Mouse (Mus musculus) CD4-positive helper T cell, adult 2 months (primary cell): ENCODE measurements around the gene Plxnc1.

Experiments used
- DNase-seq: peaks from one replicate; pipeline ENCODE4 v3.0.0-alpha.2; 2012; ENCODE audit warnings: low read depth, missing footprints, low spot score

Gene Plxnc1

DNA sequence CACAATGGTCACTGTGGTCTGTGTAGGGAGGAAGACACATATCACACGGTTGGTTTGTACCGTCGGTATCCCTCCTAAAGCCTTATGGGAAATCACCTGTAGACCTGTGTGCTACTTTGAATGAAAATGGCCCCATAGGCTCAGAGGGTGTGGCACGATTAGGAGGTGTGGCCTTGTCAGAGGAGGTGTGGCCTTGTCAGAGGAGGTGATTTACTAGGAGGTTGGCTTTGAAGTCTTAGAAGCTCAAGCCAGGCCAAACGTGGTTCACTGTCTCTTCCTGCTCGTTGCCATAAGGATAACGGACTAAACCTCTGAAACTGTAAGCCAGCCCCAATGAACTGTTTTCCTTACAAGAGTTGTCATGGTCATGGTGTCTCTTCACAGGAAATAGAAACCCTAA, 73.5 kb downstream of the Plxnc1 start:
- DNase-seq = no peak

DNA sequence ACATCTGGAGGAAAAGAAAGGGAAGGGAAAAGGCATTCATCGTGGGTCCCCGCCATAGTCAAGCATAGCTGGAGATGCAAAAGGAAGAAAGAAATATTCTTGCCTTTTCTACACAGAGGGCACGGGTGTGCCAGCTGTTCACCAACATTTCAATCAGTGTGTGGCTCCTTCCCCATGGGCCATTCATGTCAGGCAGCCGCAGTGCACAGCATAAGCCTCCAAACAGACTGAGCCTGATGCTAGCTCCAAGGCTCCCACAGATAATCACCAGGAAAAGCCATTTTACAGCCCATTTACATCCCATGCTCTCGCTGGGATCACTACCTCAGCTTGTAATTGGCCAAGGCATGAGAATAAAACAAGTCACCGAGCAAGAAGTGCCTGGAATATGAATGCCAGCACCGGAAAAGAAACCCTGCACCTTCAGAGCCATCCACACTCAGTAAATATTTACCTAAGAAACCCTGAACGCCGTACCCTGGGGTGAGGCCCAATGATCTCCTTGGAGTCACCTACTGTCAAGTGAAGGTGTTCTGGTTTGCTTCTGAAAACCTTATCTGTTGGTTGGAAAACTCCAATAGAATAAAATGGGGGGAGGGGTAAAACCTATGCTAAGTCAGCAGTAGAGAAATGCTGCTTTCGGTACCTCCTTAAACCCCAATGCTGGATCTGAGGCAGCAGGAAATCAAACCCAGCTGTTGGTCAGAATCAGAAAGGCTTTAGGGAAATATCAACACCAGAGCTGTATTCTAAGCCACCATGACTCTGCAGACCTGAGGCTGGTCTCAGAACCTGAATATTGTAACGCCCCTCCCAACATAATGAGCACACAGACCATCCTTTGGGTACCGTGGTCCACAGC, 77.4 kb downstream of the Plxnc1 start:
- no peak for DNase-seq

DNA sequence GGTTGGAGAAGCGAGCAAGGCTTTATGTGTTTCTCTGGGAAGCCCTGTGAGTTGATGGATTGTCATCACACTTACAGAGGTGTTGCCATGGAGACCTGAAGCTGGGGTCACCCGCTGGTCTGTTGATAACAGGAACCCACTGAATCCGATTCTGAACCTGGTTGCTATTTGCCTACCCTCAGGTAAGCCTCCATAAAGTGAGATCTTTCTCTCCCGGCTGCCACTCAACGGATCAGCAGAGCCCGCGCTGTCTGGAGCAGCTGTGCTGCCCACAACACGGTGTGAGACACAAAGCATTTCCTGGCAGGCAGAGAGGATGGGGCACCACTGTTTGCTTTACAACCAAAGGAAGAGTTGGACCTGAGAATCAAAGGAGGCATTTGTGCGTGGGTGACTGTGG, 79.4 kb downstream of the Plxnc1 start:
- peak; percentile 31 for DNase-seq

DNA sequence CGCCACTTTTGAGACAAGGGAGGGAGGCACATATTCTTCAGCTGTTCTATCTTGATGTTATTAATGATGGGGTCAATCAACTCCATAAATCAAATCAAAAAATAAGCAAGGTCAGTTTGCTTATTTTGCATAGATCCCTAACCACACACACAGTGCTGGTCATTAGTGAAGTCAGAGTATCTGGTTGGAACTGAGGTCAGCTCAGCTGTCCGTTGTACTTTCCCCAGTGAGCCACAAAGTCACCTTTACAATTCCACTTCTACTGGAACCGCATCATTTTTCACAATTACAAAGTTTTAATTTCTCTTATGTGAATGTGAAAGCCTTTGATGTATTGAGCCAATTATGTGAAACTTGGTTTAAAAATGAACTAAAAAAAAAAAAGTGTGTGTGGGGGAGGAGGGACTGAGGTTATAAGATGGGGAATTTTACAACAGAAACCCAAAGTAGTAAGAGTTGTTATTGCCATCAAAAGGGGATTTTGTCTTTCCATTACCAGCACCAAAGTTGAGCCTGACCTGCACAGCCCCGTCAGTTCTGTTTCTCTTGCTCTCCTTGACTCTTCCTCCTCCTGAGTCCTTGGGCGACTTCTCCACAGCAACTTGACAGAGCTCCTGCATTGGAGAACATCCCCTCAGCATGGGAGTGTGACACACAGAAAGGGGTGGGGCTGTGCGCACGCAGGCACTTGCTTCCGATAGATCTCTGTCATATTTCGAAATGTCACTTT, 80.3 kb downstream of the Plxnc1 start:
- peak; percentile 73 for DNase-seq

DNA sequence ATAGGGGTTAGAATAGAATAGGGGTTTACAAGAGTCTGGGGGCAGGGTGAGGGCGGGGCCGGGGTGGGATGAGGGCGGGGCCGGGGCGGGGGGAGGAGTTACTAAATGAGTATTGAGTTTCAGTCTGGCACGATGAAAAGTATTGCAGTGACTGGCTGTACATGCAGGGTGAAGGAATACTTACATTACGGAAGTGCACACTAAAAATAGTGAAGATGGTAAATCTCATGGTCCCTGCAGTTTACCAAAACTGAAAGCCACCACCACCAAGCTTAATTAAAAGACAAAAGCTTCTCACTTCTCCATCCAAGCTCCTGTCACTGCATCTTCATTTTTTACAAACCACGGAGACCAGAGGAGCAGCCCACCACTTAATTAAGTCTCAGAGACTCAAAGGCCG, 81.4 kb downstream of the Plxnc1 start:
- DNase-seq = no peak

DNA sequence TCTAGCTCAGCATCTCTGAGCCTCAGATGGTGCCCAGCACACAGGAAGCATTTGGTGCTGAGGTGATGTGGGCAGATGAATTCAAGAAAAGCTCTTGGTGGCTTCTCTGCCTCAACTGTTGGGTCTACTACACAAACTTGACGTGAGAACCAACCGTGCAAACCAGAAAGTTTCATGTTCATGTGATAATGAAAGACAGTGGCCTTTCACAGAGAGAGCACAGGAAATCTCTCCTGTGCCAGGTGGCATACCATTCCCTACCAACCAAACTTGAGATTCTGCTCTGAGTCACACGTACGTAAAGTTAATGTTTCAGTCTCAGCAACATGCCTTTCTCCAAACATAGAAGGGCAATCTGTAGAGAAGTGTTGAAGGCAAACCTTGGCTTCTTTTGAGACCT, 83.8 kb downstream of the Plxnc1 start:
- peak; percentile 50 for DNase-seq

DNA sequence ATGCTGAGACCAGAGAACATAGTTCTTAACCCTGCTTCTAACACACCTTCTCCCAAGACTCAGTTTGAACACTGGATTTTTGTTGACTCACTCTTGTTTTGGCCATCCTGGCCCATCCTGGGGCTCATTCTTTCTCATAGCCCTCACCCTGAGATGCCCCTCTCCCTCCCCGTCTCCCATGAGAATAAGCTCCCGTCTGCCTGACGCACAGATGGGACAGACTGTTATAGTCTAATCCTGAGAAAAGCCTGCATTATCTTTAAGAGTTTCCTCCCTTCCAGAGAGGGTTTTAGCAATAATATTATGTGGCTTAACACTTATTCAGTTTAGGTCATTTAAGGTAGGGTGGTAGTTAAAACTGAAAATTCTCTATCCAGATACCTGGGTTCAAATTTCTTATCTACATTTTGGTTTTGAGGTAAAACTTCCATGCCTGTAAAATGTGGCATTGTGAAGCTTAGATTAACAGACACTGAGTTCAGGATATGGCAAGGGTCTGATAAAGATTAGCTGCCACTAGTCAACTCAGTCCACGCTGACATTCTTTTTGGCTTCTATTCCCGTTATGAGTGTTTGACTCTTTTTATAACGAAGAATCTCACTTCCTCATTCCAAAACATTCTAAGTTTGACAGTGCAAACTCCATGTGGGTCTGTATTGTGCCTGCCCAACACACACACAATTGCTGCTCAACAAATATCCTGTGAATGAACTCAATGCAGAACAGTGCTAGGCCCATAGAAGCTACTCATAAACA, 86.2 kb downstream of the Plxnc1 start:
- no peak for DNase-seq

DNA sequence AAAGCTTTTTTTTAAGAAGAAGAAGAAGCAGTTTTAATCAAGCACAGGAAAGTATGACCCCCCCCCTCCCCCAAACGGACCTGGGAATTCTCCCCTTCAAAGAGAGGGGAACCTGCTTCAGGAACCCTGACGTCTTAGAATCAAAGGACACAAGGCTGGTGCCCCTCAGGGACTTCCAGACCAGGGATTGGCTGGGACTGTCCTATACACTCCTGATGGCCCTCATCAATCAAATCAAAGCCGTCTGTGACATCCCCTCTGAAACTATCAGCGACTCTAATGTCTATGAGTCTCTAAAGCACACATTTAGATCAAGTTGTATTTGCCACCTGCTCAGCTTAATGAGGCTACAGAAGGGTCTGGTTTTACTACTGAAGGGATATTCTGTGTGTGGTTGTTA, 94.1 kb downstream of the Plxnc1 start:
- no peak for DNase-seq

DNA sequence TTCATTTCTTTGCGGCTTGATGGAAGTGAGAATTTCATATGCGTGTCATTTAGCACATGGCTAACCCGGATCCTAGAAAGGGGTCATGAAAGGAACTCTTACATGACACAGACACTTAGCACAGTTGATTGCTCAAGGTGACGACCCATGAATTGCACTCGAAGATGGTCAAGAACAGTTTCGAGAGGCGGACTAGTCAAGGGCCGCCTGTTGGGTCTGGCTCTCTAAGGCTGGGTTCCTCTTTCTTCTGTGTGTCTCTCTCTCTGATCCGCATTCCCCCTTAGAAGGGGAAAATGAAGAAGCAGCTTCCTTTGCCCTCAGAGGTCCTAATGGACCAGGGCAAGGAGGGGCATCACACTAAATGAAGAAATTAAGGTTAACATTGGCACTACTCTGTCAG, 94.7 kb downstream of the Plxnc1 start:
- no peak for DNase-seq

DNA sequence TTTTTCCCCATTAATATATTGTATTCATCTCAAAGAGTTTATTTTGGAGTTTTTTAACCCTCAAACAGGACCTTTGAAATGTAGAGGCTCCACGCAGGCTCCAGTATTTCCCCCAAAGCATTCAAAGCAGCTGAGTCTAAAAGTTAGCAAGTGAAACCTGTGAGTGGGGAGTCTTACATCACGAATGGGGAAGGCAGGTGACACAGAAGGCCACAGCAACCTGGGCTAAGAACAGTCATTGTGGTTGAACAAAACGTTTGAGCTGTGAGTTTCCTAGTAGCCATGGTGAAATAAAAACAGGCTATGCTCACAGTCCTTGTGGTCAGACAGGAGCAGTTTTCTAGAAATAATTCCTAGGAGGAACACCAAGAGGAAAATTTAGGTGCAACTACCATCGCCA, 95.3 kb downstream of the Plxnc1 start:
- no peak for DNase-seq

DNA sequence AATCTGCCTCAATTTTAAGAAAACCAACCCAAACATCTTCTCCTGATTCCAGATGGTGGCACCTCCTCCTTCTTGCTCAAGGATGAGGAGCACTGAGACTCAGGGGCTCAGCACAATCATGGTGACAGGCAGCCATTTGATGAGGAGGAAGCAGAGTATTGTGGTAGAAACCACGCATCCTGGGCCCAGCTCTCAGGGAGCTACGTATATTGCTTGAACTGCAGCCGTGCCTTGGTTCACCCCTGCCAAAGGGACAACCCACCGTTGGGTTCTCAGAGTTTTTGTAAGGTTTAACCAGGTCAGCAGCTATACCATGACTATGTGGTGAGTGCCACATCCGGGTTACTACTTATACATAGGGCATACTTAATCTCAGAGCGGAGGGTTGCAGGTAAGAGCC, 96.3 kb downstream of the Plxnc1 start:
- peak; percentile 70 for DNase-seq

DNA sequence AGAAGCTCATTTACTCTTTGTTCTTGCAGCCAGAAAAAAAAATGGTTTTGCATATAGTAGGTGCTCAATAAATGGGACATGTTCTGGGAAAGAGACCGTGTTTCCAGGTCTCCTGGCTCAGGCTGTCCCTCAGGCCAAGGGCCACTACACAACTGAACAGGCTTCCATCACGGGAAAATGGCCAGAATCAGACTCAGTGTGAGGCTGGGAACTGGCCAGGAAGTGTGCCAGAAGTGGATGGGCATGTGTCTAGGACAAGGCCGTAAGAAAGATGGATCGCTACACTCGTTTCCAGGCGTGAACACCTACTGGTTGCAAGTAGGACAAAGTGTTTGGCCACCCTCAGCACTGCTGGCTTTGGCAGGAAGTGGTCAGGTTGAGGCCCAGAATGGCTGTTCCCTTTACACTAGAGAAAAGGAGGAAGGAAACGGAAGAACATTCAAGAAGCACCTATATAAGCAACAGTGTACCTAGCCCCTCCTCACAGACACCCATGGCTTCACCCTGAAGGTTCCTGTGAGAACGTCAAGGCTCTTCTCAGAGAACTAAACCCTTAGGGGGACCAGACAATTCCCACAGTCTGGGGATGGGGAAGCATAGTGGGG, 98.0 kb downstream of the Plxnc1 start:
- DNase-seq = no peak

DNA sequence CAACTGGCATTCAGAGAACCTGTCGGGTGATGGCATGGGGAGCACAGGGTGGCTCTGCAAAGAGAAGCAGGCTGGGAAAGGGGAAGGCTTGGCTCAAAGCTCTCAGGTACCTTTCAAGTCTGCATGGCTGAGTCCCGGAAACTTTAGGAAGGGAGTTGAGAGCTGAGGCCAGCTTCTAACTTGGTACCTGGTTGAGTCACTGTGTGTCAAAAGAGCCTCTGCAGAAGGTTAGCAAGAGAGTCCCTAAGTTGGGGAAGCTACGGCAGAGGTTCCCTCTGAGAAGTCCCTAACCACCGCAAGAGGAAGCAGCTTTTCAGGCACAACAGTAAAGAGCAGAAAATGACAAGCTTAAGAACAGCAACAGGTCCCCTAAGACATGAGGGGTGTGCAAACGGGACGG, 99.9 kb downstream of the Plxnc1 start:
- no peak for DNase-seq

DNA sequence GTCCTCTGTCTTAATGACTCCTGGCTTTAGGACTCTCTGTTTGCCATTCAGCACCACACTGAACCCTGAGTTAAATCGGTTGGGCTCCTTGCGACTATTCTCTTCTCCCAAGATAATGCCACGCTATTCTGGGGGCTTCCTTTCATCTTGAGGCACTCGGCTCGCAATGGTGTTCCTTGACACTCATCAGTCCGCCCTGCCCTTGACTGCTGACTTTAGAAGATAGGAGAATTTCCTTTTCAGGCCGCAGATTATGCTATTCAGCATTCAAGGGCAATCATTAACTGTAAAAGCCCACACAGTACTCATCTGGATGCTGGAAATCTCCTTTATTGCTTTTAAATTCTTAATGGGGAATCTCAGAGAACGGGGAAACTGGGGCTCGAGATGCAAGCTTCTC, 108.8 kb downstream of the Plxnc1 start:
- no peak for DNase-seq

DNA sequence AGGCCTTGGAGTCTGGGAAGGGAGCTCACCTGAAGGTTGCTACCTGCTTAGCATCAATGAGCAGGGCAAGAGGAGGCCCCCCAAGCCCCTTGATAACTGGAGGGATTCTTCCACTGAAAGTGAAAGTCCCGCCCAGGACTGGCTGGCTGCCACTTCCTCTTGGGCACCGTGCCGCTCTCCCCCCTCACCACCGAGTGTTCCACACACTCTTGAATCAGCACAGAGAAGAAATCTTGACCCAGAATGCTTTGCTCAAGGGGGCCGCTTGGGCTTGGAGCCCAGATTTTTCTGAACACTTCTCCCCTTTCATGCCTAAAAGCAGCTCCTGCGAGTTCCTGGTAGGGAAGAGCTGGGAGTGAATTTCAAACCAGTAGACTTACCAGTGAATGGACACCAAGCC, 115.2 kb downstream of the Plxnc1 start:
- peak; percentile 76 for DNase-seq

DNA sequence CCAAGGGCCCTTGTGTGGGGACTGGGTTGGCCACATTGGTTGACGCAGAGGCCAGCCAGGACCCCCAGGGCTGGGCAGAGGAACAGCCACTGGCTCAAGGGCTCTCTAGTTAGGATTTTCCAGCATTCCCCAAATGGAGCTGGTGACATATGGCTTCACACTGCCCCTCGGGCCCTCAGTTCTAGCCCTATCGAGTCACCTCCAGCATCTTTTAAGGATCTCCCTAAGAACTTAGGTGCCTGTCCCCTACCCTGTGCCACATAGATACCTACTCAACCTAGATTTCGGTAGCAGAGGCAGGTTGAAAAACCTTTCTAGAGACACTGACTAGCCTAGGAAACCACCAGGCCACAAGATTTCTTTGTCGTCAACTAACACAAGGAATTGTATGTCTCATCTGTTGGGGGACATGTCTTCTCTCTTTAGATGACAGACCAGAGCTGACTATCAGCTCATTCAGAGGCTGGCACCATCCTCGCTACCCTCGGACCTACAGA, 115.9 kb downstream of the Plxnc1 start:
- peak; percentile 49 for DNase-seq

DNA sequence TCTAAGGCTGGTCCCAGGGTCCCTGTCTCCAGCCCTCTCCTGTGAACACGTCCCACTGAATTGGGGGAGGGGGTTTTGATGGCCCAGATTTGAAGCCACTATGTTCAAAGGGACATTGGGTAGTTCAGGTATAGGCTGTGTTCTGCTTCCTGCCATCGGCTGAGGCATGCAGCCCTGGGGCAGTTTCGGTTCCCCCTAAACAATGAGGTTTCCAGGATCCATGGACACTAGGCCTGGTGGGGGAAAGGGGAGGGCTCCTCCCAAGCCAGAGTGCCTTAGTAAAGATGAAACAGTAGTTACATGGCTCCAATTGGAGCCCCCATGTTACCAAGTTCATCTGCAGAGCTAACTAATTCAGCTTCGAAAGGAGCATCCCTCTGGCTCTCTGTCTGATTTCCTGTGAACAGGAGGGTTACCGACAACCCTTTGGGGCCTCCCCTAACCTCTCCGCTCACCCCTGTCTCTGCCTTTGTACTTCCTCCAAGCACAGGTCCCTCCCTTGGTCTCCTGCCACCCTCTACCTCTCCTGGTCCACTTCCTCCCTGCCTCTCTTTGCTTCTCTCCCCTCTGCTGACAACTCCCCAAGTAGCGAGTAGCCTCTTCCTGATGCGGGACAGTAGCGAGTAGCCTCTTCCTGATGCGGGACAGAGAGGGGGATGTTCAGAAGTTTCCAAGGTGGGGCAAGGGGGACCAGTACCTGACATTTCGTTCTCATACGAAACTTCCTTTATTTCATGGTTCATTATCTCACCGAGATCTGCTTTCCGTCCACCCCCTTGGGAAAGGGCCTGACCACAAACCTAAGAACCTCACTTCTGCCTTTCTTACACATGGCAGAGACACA, 116.5 kb downstream of the Plxnc1 start:
- peak; percentile 83 for DNase-seq

DNA sequence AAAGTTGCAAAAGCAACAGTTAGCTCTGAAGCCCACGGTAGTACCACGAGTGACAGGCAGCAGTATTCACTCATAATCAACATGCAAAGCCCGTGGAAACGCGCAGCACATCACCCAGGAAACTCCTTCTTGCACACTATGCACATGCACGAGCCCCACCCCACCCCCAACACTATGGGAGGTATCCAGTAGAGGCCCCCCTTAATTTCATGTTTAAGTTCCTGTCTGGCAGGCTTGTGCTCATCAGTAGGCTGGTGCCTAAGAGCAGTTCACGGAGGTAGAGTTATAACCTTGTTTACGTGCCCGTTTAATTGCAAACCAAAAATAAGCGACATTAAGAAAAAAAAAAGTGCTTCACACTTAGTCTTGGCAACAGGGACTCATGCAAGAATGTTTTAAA, 117.3 kb downstream of the Plxnc1 start:
- DNase-seq = peak; percentile 35

DNA sequence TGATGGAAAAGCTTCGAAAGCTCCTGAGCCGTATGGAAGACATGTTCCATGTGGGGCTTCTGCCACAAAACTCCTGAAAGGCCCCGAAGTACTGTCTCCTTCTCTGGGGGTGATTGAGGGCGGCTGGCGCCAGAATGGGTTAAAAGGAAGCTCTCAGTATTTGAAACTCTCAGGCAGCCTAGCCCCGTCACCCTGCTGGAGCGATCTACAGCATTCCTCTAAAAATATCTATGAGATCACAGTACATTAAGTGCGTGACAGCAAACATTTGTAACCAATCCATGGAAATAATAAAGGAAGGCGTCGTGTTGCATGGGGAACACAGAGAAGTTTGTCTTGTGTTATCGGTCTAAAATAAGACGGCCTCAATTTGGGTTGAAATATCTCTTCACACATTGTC, 118.2 kb downstream of the Plxnc1 start:
- no peak for DNase-seq

DNA sequence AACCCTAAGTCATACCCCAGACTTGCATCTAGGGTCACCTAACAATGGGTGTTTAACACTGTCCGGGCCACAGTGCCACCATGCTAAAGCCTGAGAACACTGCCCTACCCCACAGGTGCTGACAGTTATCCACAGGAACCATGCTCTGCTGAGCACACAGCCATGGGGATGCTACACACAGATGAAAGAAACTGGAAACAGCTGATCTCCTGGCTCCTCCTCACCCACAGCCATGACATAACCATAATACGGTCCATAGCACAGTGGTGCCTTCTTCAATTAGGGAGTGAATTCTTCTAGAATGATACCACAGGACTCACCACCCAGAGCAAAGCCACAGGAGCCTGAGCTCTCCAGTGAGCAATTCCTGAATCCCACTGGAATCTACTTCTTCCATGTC, 118.7 kb downstream of the Plxnc1 start:
- DNase-seq = no peak
